Mouse (Mus musculus) G1E (cell line): ENCODE measurements at regions not wholly inside any gene's neighbourhood (a gene's known extent, or its start where the extent isn't known, plus 50 kb on each side); places are given as distances from the start of the nearest gene placed in this dataset.

Source experiments
- ATAC-seq: 2 replicates; pipeline ENCODE4 v1.8.0; 2016; ENCODE audit warnings: mild to moderate bottlenecking; ENCODE audit not compliant: insufficient number of reproducible peaks, poor library complexity, low FRiP score, severe bottlenecking; ENCODE audit errors: extremely low read depth
- DNase-seq: peaks from one replicate; pipeline ENCODE4 v3.0.0; 2012; ENCODE audit warnings: low spot score
- H3K27me3 ChIP-seq: 2 replicates; pipeline ENCODE4 v1.6.1; 2012; ENCODE audit warnings: mild to moderate bottlenecking, low read length, inconsistent platforms; ENCODE audit not compliant: insufficient read depth
- H3K36me3 ChIP-seq: replicated peaks from 2 replicates; pipeline ENCODE3; 2012; ENCODE audit warnings: mild to moderate bottlenecking, inconsistent platforms
- H3K4me1 ChIP-seq: 2 replicates; pipeline ENCODE4 v1.6.1; 2012; ENCODE audit warnings: low read depth, low read length, inconsistent platforms, mixed read lengths; ENCODE audit not compliant: insufficient read depth
- H3K4me3 ChIP-seq: 2 replicates; pipeline ENCODE4 v1.5.1; 2012; ENCODE audit warnings: low read depth, mild to moderate bottlenecking, inconsistent platforms, low read length, moderate library complexity, mixed read lengths
- H3K9me3 ChIP-seq: replicated peaks from 2 replicates; pipeline ENCODE4 v1.6.1; 2012; ENCODE audit warnings: inconsistent platforms
- CTCF ChIP-seq: IDR thresholded peaks from 2 replicates; pipeline ENCODE4 v1.5.1; 2012; ENCODE audit warnings: low read depth, low read length, inconsistent platforms, mixed read lengths
- GATA1 ChIP-seq: IDR thresholded peaks from 2 replicates; pipeline ENCODE4 v1.6.1; 2012; ENCODE audit warnings: borderline replicate concordance, low read length, inconsistent platforms, mixed read lengths
- GATA2 ChIP-seq: IDR thresholded peaks from 2 replicates; pipeline ENCODE4 v1.6.1; 2012; ENCODE audit warnings: low read depth, low read length, inconsistent platforms, borderline replicate concordance
- POLR2AphosphoS5 ChIP-seq: IDR thresholded peaks from 2 replicates; pipeline ENCODE4 v1.6.1; 2012; ENCODE audit warnings: low read depth, low read length, inconsistent platforms; ENCODE audit not compliant: insufficient replicate concordance
- TAL1 ChIP-seq: conservative IDR thresholded peaks from 2 replicates; pipeline ENCODE4 v1.6.1; 2012; ENCODE audit warnings: low read depth, low read length, inconsistent platforms, mixed read lengths

DNA sequence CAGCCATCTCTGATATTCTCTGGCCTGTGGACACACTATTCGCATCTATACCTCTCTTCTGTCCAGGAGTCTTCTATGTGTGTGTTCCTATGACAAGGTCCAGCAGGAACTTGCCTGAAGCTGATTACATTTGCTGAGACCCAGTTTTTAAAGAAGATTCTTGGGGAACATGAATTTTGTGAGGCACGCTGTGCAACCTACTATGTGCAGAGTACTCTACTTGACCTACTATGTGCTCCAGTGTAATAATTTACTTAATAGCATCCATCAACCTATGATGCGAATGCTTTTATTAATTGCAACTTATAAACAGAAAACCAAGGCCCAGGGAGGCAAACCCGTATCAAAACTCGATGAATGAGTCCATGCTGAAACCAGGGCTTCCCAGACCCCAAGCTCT, 231.4 kb downstream of the Tex36 start:
- TF ChIP-seq CTCF (no peak), GATA1 (no peak), GATA2 (no peak), TAL1 (no peak)
- DNase-seq = no peak
- no peak overlapping the region for H3K4me3 ChIP-seq
- no peaks in the 10 kb centered on the region for H3K27me3 ChIP-seq
- H3K9me3 ChIP-seq = peaks cover 24% of the 10 kb centered on the region
- no peaks in the 10 kb centered on the region for H3K4me1 ChIP-seq
- ATAC-seq = no peak
- no peaks in the 10 kb centered on the region for H3K36me3 ChIP-seq

DNA sequence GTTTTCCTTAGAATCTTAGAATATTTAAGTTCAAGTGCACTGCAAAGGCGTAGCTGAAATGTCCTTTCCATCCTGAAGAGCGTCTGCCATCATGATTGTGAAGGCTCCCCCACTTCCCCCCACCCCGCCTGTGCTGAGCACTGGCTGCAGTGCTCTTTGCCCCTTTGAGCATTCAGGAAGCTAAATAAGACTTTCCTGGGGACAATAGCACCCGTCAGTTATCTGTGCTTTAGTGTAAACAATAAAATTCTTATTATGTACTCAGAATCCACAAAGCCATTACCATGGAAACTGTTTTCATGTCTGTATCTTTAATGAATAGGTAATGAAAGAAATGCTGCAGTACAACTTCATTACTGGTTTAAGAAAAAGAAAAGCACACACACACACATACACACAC, 237.4 kb downstream of the Tex36 start:
- ATAC-seq (no peak), DNase-seq (no peak)
- H3K4me1 ChIP-seq = no peaks in the 10 kb centered on the region
- no peaks in the 10 kb centered on the region for H3K27me3 ChIP-seq
- TF ChIP-seq GATA1 = no peak
- TF ChIP-seq CTCF = no peak
- no peak for TF ChIP-seq TAL1
- no peak for TF ChIP-seq GATA2
- no peak for TF ChIP-seq POLR2AphosphoS5
- peaks cover 26% of the 10 kb centered on the region for H3K9me3 ChIP-seq
- no peak overlapping the region for H3K4me3 ChIP-seq
- no peaks in the 10 kb centered on the region for H3K36me3 ChIP-seq

DNA sequence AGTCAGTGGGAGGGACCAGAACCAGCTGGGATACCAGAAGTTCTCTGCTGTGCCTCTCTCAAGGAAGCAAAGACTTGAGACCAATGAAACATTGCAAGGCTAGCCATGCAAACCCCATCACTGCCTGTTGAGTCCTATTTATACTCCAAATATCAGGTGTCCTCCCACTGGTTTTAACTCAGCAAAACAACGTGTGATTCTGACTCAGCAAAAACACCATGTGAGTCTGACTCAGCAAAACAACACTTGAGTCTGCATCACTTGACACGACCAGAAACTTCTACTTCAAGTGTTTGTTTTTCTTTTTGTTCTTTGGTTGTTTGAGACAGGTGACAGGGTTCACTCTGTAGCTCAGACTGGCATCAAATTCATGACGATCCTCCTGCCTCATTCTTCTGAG, 204.6 kb upstream of the Ctbp2 start:
- Histone ChIP-seq H3K4me3 (no peak overlapping the region), H3K27me3 (no peaks in the 10 kb centered on the region), H3K9me3 (peaks cover 32% of the 10 kb centered on the region), H3K4me1 (no peaks in the 10 kb centered on the region), H3K36me3 (no peaks in the 10 kb centered on the region)
- DNase-seq (no peak), ATAC-seq (peak; percentile 22; the same call in 1 of the 2 replicates)
- TF ChIP-seq CTCF = no peak
- TF ChIP-seq GATA2 = no peak
- TF ChIP-seq GATA1 = no peak
- no peak for TF ChIP-seq TAL1
- TF ChIP-seq POLR2AphosphoS5 = no peak

DNA sequence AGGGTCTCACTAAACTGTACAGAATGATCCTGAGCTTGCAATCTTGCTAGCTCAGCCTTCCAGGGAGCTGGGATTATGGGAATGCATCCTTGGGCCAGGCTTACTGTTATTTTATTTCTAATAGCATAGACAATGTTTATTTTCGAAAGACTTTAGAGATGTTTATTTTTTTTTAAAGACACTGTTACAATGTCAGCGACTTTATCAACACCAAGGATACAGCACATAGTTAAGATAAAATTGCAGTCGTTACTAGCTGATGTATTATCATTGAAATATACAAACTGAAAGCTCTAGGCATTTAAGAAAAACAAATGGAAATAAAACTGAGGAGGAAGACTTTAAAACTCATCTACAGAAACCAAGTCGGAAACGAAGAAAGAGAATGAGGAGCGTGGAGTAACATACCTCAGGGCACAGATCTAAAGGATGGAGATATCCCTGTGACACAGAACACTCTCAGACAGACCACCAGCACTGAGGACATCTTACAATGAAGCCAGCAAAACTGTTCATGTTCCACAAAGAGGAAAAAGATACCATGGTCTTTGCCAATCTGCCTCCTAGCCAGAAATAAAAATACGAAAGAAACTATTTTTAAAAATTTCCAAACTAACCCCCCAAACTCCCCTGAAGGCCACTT, 201.5 kb upstream of the Ctbp2 start:
- DNase-seq (no peak), ATAC-seq (no peak)
- Histone ChIP-seq H3K36me3 (no peaks in the 10 kb centered on the region), H3K4me1 (no peaks in the 10 kb centered on the region), H3K27me3 (no peaks in the 10 kb centered on the region), H3K9me3 (peaks cover 44% of the 10 kb centered on the region), H3K4me3 (no peak overlapping the region)
- TF ChIP-seq GATA1 (no peak), POLR2AphosphoS5 (no peak), TAL1 (no peak), CTCF (no peak), GATA2 (no peak)

DNA sequence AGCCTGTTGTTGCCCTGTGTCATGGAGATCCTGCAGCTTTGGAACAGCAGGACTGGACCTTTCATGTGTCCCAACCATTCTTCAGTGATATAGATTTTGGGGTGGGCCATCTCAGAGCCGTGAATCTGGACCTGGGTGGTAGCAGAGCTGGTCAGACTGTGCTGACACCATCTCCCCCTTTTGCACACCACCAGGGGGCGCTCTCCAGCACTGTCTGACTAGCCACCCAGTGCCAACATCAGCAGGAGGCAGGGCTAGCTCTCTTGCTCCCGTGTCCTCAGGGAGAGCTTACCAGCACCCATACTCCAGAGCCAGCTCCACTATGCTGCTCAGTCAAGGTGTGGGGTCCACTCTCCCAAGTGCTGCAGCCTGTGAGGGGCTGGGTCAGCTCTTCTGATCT, 199.8 kb upstream of the Ctbp2 start:
- Histone ChIP-seq H3K27me3 (no peaks in the 10 kb centered on the region), H3K4me1 (no peaks in the 10 kb centered on the region), H3K9me3 (peaks cover 49% of the 10 kb centered on the region), H3K36me3 (no peaks in the 10 kb centered on the region), H3K4me3 (no peak overlapping the region)
- ATAC-seq = no peak
- no peak for DNase-seq
- TF ChIP-seq GATA2 (no peak), TAL1 (no peak), CTCF (no peak), GATA1 (no peak), POLR2AphosphoS5 (no peak)

DNA sequence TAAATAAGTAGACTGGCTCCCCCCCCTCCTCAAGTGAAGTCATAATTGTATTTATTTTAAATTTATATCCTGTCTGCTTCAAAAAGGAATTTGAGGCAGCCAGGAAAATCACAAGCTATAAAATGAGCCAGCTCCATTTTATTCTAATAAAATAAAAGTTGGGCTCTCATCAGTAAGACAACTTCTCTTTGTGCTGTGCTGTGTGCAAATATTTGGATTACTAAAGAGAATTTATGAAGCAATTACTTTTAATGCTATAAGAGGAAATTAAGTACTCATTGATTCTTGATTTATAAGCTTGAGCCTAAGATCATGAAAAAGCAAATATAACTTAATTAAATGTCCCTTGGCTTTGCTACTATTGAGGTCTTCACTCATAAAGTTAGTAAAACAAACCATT, 193.4 kb upstream of the Ctbp2 start:
- no peak for TF ChIP-seq POLR2AphosphoS5
- TF ChIP-seq TAL1 = no peak
- no peak for TF ChIP-seq CTCF
- TF ChIP-seq GATA2 = no peak
- TF ChIP-seq GATA1 = no peak
- Histone ChIP-seq H3K27me3 (no peaks in the 10 kb centered on the region), H3K4me1 (no peaks in the 10 kb centered on the region), H3K9me3 (peaks cover 52% of the 10 kb centered on the region), H3K4me3 (no peak overlapping the region), H3K36me3 (no peaks in the 10 kb centered on the region)
- no peak for DNase-seq
- ATAC-seq = no peak
